Mouse (Mus musculus): ENCODE data around the gene Polr2l.

DNA sequence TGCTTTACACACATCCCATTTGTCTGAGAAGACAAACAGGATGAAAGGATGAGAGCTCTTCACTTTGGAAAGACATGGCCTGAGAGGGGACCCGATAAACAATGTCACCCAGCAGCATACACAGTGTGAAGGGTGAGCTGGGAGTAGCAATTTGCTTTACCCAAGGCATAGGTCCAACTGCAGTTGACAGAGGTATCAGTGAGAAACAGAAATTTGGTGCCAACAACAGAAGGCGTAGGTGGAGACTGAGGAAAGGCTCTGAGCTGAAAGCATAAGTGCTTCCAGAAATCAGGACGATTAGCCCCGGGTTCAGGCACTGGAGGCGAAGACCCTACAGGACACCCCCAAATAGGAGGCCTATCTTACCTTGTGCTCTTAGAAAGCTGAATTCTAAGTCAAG lies 35.3 kb upstream of the Polr2l start:
- TF ChIP-seq POLR2A (IDR thresholded peaks at IDR 0.05; ENCODE audit: borderline replicate concordance, low read depth, low read length) (no peak), CTCF (IDR thresholded peaks at IDR 0.05; ENCODE audit: low read depth, low read length) (no peak)
